Mouse (Mus musculus) layer of hippocampus, adult 9-10 months (tissue): ENCODE results near the gene Ms4a15.

ENCODE experiments used
- DNase-seq: peaks from one replicate; pipeline ENCODE4 v3.0.0; 2022; ENCODE audit warnings: low spot score

The Ms4a15 gene

DNA sequence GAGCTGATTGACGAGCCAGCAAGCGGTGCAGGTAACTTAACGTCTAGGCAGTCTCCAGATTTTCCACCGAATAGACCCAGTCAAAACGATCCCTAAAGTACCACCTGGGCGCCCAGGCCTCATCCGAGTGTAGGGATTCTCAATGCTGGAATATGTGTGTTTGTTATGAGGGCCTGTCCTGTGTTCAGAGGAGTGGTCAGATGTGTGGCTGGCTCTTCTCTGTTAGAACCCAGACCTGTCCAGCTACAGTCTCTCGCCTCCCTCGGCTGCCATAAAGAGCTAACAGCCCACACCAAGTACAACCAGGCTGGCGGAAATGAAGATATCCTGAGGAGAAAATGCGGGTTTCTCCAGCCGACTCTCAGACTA, 33.1 kb downstream of the Ms4a15 start:
- no peak for DNase-seq

DNA sequence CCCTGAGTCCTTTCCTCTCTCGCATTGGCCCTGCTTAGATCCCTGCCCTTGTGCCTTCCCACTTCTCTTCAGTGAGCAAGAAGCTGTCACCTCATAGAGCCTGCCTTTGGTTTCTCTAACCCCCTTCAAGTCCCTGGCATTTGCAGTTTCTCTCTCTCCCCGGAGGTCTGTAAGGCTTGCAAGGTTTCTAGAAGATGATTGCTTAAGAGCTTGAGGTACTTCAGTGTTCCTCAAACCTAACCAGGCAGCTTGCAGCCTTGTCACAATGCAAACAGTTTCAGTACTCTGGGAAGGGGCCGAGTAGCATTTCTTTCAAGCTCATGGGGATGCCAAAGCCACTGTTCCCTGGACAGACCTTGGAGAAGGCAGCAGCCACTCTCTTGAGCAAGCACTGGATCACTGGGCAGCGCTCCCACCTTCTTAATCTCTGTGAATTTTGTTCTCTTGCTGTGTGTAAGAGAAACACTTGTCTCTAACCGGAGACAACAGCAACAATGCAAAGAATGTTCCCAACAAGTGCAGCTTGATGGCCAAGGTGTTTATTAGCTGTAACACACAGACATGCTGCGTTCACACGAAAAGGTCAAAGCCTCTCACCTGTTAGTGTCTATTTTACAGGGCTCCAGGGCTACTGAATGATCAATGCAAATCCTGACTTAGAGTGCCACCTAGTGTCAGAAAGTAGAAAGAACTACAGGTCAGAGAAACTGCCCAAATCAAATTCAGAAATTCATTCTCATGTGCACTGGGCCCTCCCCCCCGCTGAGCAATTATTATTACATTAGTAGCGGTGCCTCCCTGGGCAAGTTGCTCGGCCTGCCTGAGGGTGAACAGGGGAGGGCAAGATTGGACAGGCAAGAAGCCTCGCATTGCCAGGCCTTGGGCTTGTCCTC, 33.7 kb downstream of the Ms4a15 start:
- DNase-seq = peak; percentile 63

DNA sequence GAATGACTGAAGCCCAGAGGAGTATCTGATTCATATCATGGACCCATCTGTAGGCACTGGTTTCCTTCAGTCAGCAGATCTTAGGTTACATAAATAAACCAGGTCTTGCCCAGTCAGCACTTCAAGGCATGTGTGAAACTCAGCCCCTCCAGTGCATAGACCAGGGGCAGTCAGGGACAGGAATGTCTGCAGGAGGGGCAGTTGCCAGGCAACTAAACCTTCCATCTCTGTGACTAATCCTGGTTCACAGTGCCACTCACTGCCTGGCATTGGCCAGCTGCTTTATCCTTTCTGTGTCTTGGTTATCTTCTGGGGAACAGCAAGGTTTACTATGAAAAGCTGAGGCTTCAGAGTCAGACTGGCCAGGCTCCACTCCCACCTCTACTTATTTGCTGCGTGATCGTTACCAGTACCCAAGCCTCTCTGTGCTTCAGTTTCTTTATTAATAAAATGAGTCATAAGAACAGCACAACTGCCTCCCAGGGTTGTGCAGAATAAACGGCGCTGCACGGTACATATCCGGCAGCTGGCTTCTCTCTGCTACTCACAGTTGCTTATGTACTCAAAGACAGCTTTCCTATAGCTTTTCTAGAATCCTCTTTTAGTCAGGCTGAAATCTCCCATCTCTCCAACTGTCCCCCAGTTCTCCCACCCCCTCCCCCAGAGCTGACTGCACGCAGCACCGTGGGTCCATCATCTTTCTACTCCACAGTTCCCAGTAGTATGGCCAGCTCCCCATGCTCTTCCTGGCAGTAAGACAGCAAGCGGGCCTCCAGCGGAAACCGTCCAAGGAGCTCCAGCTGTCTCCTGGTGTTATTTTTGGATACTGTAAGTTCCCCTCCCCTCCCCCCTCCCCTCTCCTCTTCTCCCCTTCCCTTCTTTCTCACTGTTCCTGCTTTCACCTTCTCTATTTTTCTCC, 40.8 kb downstream of the Ms4a15 start:
- no peak for DNase-seq

DNA sequence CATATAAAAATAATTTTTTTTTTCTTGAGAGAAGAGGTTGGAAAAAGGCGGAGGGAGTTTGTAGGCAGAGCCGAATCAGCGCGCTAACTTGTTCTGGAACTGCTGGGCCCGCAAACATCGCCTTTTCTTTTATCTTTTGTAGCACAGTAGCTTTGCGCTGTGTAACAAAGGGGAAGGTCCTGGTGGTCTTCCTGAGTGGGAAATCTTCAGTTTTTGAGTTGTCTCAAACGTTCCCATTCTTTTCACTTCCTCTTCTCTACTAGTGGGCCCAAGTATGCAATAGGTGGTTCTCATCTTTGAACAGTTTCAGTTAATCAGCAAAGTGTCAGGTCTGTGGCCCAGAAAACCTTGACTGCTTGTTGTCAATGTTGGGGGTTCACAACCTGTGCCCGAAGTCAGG, 43.5 kb downstream of the Ms4a15 start:
- no peak for DNase-seq

DNA sequence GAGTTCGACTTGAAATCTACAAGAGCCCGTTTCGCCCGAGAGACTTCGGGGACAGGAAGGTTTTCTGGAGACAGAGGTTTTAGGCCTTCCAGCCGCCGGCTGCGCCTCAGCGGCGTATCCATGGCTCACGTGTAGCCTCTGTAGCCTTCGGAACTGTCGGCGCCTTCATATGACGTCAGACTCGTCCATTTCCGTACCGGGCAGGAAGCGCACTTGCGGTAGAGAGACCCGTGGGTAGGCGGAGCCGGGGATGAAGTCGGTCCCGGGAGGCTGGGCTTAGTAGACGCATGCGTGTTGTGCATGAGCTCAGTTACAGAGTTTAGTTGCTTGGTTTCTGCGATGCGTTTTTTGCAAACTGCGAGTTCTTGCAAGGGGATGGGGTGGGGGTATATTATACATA, 43.9 kb downstream of the Ms4a15 start, which contains the start of gene Ccdc86:
Gene Ccdc86, minus strand, starts transcription at position 155 of the 400 bp plus-strand sequence.
- peak; percentile 90 for DNase-seq

DNA sequence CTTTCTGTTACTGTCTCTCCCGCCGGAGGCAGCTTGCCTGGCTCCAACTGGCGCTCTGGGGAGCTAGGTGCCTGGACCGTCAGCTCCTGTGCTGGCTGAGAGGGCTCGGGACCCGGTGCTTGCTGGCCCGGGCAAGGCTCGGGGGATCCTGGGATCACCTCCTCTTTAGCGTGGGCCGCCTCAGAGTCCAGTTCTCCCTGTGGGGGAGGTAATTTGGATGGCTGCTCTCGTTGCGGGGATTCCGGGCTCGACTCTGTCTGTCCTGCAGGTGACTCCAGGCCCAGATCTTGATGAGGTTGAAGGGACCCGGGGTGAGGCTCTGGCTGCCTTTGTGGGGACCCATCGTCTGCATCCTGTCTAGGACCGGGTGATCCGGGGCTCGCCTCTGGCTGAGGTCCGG, 44.6 kb downstream of the Ms4a15 start:
- DNase-seq = no peak

DNA sequence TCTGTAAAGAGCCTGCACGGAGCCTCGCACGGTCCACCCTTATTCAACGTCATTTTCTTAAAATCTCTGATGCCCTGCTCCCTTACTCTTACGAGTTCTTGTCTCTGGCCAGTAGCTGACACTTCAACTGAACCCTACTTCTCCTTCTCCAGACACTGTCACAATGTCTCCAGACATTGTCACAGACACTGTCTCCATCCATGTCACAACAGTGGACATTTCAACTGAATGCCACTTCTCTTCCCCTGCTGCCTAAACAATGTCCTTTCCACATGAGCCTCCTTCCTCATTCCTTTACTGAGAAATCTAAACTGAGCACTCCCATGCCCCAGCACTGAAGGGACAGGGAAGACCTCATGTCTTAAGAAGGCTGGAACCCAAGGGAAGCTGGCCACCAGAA, 45.8 kb downstream of the Ms4a15 start:
- DNase-seq = no peak

DNA sequence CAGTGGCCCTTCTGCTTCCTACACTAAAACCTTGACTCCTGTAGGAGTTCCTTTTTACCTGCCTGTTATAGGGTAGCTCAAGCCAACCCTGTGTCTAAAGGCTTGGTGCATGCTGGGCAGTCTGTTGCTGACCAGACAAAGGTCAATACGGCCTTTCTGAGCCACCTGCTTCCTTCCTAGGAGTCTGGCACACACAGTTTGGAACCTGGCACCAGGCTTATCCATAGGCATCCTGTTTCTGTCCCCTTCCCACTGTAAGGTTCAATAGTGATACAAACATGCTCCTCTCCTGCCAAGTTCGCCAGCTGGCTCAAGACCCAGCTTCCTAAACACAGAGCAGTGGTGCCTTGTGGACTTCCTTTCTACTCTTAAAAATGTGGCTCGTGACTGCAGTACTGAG, 46.5 kb downstream of the Ms4a15 start:
- DNase-seq = no peak

DNA sequence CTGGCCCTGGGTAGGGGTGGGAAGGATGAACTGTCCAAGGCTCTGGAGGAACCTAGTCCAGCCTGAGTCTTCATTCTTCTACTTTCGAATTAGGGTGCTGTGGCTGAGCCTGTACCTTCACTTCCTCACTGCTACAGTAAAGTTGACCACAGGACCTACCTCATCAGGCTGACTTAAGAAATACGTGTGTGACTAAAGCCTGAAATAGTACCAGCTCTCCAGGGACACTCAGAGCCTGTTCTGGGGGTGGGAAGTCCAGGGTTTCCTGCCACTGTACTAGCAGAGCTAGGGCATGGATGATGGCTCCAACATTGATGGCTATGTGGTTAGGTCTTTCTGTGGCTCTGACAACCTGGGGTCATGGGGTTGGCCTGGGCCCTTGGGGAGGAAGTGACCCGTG, 49.1 kb downstream of the Ms4a15 start:
- no peak for DNase-seq

DNA sequence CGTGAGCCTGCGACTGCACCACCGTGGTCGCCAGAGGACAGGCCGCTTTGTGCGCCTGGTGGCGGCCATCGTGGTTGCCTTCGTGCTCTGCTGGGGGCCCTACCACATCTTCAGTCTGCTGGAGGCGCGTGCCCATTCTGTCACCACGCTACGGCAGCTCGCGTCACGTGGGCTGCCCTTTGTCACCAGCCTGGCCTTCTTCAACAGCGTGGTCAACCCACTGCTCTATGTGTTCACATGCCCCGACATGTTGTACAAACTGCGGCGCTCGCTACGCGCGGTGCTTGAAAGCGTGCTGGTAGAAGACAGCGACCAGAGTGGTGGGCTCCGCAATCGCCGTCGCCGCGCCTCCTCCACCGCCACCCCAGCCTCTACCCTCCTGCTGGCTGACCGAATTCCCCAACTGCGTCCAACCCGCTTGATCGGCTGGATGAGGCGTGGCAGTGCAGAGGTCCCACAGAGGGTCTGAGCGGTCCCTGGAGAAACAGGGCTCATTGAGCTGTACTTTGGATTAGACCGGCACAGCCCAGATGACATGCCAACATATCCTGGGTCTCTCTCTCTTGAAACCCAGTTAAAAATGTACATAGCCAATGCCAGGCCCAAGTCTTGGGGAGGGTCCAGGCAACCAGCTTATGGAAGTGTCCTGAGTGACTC, 52.1 kb downstream of the Ms4a15 start:
- DNase-seq = no peak

DNA sequence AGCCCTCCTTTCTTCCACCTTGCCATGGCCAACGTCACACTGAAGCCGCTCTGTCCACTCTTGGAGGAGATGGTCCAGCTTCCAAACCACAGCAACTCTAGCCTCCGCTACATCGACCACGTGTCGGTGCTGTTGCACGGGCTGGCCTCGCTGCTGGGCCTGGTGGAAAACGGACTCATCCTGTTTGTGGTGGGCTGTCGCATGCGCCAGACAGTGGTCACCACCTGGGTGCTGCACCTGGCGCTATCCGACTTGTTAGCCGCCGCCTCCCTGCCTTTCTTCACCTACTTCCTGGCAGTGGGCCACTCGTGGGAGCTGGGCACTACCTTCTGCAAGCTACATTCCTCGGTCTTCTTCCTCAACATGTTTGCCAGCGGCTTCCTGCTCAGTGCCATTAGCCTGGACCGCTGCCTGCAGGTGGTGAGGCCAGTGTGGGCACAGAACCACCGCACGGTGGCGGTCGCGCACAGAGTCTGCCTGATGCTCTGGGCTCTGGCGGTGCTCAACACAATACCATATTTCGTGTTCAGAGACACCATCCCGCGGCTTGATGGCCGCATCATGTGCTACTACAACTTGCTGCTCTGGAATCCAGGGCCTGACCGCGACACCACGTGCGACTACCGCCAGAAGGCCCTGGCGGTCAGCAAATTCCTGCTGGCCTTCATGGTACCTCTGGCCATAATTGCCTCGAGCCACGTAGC, 52.8 kb downstream of the Ms4a15 start:
- DNase-seq = no peak

DNA sequence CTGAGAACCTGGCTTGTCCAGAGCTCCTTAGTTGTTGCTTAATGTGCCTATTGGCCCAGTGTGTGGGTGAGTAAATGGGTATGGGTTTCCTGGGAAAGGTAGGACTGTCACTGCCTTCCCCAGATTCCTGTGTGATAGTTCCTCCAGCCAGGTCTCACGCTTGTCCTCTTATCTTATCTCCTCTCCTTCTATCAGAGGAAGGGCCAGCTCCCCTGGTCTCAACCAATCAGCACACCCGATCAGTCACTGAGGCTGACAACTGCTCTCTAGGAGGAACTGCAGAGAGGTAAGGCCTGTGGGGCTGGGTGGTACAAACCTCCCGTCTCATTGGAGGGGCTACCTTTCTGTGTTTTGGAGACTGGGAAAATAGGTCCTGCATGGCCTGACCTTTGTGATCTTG, 54.3 kb downstream of the Ms4a15 start:
- DNase-seq = no peak

DNA sequence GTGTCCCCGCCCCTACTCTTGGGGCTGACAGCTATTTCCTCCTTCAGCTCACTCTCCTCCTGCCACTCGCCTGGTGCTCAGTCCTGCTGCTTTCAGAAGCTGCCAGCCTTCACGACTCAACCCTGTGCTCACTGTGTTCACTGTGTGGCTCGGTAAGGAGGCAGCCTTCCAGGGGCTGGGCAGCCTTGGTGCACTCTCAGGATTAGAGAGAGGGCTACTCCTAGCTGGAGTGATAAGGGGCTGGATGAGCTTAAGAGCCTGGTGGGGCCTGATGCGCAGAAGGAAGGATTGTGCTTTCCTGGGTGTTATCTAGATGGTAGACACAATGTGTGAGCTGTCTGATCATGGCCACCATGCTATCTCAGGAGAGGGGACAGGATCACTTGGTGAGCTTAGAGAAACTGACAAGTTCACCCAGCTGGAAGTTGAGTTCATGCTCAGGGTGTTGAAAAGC, 55.9 kb downstream of the Ms4a15 start, which contains the start of gene Ptgdr2:
Gene Ptgdr2, plus strand, starts transcription at position 51 of the 454 bp plus-strand sequence.
- no peak for DNase-seq

DNA sequence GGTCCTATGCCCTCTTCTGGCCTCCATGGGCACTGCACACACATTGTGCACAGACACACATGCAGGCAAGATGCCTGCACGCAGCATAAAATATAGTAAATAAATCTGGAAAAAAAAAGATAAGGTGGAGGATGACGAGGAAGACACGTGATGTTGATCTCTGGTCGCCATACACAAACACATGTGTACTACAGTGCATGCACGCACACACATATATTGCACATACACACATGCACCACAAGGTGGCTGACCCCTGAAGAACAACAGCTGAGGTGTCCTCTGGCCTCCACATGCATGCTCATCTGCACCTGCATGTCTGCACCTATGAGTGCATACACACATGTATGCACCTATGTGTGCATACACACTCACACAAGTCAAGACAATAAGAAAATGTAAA, 57.0 kb downstream of the Ms4a15 start:
- no peak for DNase-seq

DNA sequence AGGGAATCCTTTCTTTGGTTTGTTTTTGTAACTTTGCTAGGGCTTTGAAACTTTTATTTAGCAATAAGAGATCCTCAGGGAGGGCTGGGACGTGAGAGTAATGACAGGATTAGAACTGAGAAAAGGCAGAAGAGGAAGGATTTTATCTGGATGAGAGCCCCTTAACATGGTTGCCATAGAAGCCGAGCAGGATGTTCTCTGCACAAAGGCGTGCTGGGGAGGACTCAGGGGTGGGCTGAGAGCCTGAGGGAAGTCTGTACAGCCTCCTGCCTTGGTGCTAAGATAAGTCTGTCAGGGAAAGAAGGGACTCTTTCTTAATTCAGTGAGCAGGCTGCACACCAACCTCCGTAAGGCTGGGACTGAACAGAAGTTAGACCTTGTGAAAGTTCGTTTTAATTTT, 58.0 kb downstream of the Ms4a15 start:
- no peak for DNase-seq

DNA sequence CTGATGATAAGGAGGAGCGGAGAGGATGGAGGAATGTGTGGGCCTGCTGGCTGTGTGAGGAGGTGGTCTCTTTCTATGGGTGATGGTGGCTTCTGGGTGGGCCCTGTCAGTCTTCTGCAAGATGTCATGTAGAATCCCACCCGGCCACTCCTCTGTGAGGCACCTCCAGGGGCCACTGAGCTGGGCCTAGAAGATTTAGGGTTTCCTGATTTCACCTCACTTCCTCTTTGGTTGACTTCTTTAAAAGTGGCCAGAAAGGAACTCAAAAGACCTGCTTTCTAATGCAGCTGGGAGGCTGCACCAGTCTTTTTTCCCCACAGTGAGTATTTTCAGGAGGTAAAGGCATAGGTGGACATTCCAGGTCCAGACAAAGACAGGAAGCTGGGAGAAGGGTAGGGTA, 62.4 kb downstream of the Ms4a15 start:
- no peak for DNase-seq
